Comparison of ENCODE assay signal across 9 mouse cellular contexts in the genomic region with DNA sequence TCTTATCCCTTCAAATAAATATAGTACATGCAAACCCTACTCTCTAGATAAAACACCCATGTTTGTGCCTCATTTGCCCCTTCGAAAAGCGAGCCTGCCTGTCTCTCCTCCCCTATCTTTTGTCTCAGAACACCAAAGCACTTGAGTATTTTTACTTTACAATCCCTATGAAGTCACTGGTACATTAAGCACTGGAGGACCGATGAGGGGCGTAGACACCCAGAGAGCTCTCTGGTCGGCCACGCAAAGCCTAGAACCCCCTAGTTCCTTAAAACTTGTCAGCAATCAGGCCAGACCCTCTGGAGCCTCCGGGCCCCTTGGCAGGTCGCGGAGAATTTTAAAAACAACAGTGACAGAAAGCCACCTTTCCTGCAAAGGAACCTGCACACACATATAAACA. TPM values are rescaled to one million over a fixed set of nuclear protein-coding genes. Genes with fewer than 3 reads are reported as not detected.
DNase-seq lines count a peak whose midpoint lies in the region; ATAC-seq lines count a peak whose summit lies in the region.
"Had no signal": no experiment of that assay in that cellular context is flagged by ENCODE, and none has a peak within 500 bp of the region (broad histone marks: within the 10 kb centered on the region; RNA-seq: fewer than 3 reads in every experiment).

No protein-coding gene starts in this region.

- no peak for ATAC-seq in heart, embryonic 16.5 days (replicated peaks; ENCODE audit: extremely low read depth, insufficient read depth, low FRiP score)
- ATAC-seq in forebrain, embryonic 15.5 days (replicated peaks) = no peak
- ATAC-seq in CD4-positive, CD25-positive, alpha-beta regulatory T cell, adult 4 months = no peak

- no peaks in the 10 kb centered on the region for H3K36me3 ChIP-seq in heart, embryonic 16.5 days (ENCODE audit: control insufficient read depth, insufficient read depth)
- no peaks in the 10 kb centered on the region for H3K36me3 ChIP-seq in embryonic facial prominence, embryonic 10.5 days (replicated peaks)
- no peaks in the 10 kb centered on the region for H3K36me3 ChIP-seq in forebrain, embryonic 15.5 days
- H3K36me3 ChIP-seq in midbrain, embryonic 10.5 days = no peaks in the 10 kb centered on the region

- 0 out of 2 replicates have a peak overlapping the region, but pooled peaks have one; percentile 23 for H3K27ac ChIP-seq in heart, embryonic 16.5 days (ENCODE audit: low read length)
- H3K27ac ChIP-seq in embryonic facial prominence, embryonic 10.5 days (replicated peaks) = no peak overlapping the region
- peak overlapping the region; percentile 94 for H3K27ac ChIP-seq in forebrain, embryonic 15.5 days (replicated peaks)
- 0 out of 2 replicates have a peak overlapping the region, but pooled peaks have one; percentile 42 for H3K27ac ChIP-seq in midbrain, embryonic 10.5 days (replicated peaks)

- H3K4me1 ChIP-seq in heart, embryonic 16.5 days (ENCODE audit: control insufficient read depth, insufficient read depth, low read length) = peaks cover 26% of the 10 kb centered on the region
- H3K4me1 ChIP-seq in embryonic facial prominence, embryonic 10.5 days = peaks cover 37% of the 10 kb centered on the region
- peaks cover 26% of the 10 kb centered on the region for H3K4me1 ChIP-seq in forebrain, embryonic 15.5 days
- H3K4me1 ChIP-seq in midbrain, embryonic 10.5 days = peaks cover 40% of the 10 kb centered on the region

- peak overlapping the region; percentile 42 for H3K4me3 ChIP-seq in heart, embryonic 16.5 days (ENCODE audit: low read length)
- H3K4me3 ChIP-seq in embryonic facial prominence, embryonic 10.5 days = peak overlapping the region; percentile 94
- peak overlapping the region; percentile 99 for H3K4me3 ChIP-seq in forebrain, embryonic 15.5 days
- peak overlapping the region; percentile 95 for H3K4me3 ChIP-seq in midbrain, embryonic 10.5 days

- DNase-seq in heart, adult 8-10 months (ENCODE audit: low spot score) = no peak
- DNase-seq in embryonic facial prominence, embryonic 10.5 days (ENCODE audit: low spot score) = no peak
- peak; percentile 23 for DNase-seq in midbrain, embryonic 10.5 days (ENCODE audit: low spot score)
- DNase-seq in adrenal gland, adult 18-20 months (ENCODE audit: low spot score in 2 of 2) = no peak
- DNase-seq in cerebellum, adult 8-10 months = no peak
- DNase-seq: thymus, postnatal 25 days had no signal

- H3K4me2 ChIP-seq in heart, embryonic 16.5 days (ENCODE audit: low read depth, low read length) = peak overlapping the region; percentile 85
- H3K4me2 ChIP-seq in forebrain, embryonic 15.5 days (replicated peaks) = peak overlapping the region; percentile 77

- peak overlapping the region; percentile 52 for H3K9ac ChIP-seq in heart, embryonic 16.5 days (ENCODE audit: low read length)
- peak overlapping the region; percentile 99 for H3K9ac ChIP-seq in forebrain, embryonic 15.5 days (replicated peaks)

- no peaks in the 10 kb centered on the region for H3K9me3 ChIP-seq in heart, embryonic 16.5 days (replicated peaks; ENCODE audit: control insufficient read depth, low read length)
- H3K9me3 ChIP-seq in embryonic facial prominence, embryonic 10.5 days = no peaks in the 10 kb centered on the region
- no peaks in the 10 kb centered on the region for H3K9me3 ChIP-seq in forebrain, embryonic 15.5 days
- no peaks in the 10 kb centered on the region for H3K9me3 ChIP-seq in midbrain, embryonic 10.5 days (replicated peaks)

- WGBS in heart, embryonic 16.5 days = 37% methylated on average over 9 of the region's 9 CpGs
- WGBS in embryonic facial prominence, embryonic 10.5 days = 48% methylated on average over 9 of the region's 9 CpGs
- WGBS in forebrain, embryonic 15.5 days = 16% methylated on average over 9 of the region's 9 CpGs
- WGBS in midbrain, embryonic 10.5 days = 50% methylated on average over 9 of the region's 9 CpGs

- H3K27me3 ChIP-seq in heart, embryonic 16.5 days (ENCODE audit: control insufficient read depth, insufficient read depth, low read length) = no peaks in the 10 kb centered on the region
- peaks cover 6% of the 10 kb centered on the region for H3K27me3 ChIP-seq in embryonic facial prominence, embryonic 10.5 days (replicated peaks; ENCODE audit: low read depth, poor library complexity, severe bottlenecking)
- H3K27me3 ChIP-seq in forebrain, embryonic 15.5 days = no peaks in the 10 kb centered on the region
- peaks cover 14% of the 10 kb centered on the region for H3K27me3 ChIP-seq in midbrain, embryonic 10.5 days (ENCODE audit: low read depth, poor library complexity, severe bottlenecking)

RNA-seq across cellular contexts. Expression of a gene that starts 1.2 kb away (rescaled TPM):
- 1.6 TPM in 2 replicates for polyA plus RNA-seq in heart, embryonic 16.5 days (2015; fragmentation: Nextera tagmentation; extraction: Ambion mirVana)
- 1 to 10 TPM; 8.0 to 9.2 (median 8.6) TPM for total RNA-seq in heart, adult 8-10 months (2022)
- 3.0 and 3.1 TPM in 2 replicates for polyA plus RNA-seq in embryonic facial prominence, embryonic 10.5 days (2016; fragmentation: Nextera tagmentation; extraction: Ambion mirVana)
- 14.6 and 14.7 TPM in 2 replicates for polyA plus RNA-seq in forebrain, embryonic 15.5 days (2015; fragmentation: Nextera tagmentation; extraction: Ambion mirVana)
- polyA plus RNA-seq in midbrain, embryonic 10.5 days (2016; fragmentation: Nextera tagmentation; extraction: Ambion mirVana) = 3.0 and 3.7 TPM in 2 replicates
- total RNA-seq in adrenal gland, adult 18-20 months (2021) = 1 to 10 TPM; 5.7 to 6.5 TPM
- polyA plus RNA-seq in CD4-positive, CD25-positive, alpha-beta regulatory T cell, adult 4 months (2017; shearing (Covaris generic)) = not detected

Comparison
In these comparisons a context has a peak if more than half of its experiments do, and no peak if none do; other contexts are left out.
1. H3K4me3 ChIP-seq: peak in every context shown above with its lines; median percentile 99 in forebrain, embryonic 15.5 days; 95 in midbrain, embryonic 10.5 days; 94 in embryonic facial prominence, embryonic 10.5 days; 42 in heart, embryonic 16.5 days.